8 mouse cellular contexts compared by ENCODE assay signal in the genomic region with DNA sequence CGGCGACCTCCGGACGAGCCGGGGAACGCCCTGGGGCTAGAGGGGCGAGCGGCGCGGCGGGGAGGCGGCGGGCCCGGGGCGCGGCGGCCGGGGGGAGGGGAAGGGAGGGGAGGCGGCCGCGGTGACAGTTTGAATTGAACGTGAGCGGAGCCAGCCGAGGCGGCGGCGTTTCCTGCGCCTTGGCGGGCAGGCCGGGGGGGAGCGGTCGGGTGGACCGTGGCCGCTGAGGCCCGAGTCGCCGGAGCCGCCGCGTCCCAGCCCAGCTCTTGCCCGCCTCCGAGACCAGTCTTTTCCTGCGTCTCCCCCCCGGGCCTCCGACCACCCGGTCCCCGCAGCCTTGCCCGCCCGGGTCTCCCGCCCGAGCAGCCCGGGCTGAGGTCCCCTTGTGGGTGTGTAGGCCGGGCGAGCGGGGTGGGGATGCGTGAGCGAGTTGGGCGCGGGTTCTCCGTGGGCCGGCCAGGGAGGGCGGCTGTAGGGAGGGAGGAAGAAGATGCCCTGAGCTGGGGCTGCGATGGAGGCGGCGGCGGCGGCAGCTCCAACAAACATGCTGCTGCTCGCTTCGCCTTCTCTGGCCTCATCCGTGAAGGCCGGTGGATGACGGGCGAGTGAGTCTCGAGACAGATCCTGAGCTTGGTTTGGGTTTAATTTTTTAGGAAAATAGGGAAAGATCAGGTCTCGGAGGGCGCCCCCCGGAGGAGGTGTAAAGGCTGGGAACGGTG. TPM values are rescaled to one million over a fixed set of nuclear protein-coding genes. Genes with fewer than 3 reads are reported as not detected.
DNase-seq lines count a peak whose midpoint lies in the region; ATAC-seq and TF ChIP-seq lines count a peak whose summit lies in the region.

No protein-coding gene starts in this region.

- peaks cover 4% of the 10 kb centered on the region for H3K36me3 ChIP-seq in C2C12 (ENCODE audit: control insufficient read depth, insufficient read depth)
- no peaks in the 10 kb centered on the region for H3K36me3 ChIP-seq in embryonic facial prominence, embryonic 13.5 days
- H3K36me3 ChIP-seq in heart, adult 2 months (ENCODE audit: control insufficient read depth, insufficient read depth, low read length) = peaks cover 13% of the 10 kb centered on the region
- no peaks in the 10 kb centered on the region for H3K36me3 ChIP-seq in kidney, adult 2 months (ENCODE audit: control insufficient read depth, insufficient read depth, low read length)
- H3K36me3 ChIP-seq in limb, embryonic 14.5 days (ENCODE audit: control insufficient read depth, insufficient read depth, low read length) = no peaks in the 10 kb centered on the region
- no peaks in the 10 kb centered on the region for H3K36me3 ChIP-seq in midbrain, embryonic 15.5 days (replicated peaks)

- H3K9ac ChIP-seq in embryonic facial prominence, embryonic 13.5 days = peak overlapping the region; percentile 99
- peak overlapping the region; percentile 99 for H3K9ac ChIP-seq in heart, adult 2 months (ENCODE audit: low read depth, low read length)
- H3K9ac ChIP-seq in limb, embryonic 14.5 days (ENCODE audit: low read depth, low read length, severe bottlenecking) = peak overlapping the region; percentile 99
- H3K9ac ChIP-seq in midbrain, embryonic 15.5 days = peak overlapping the region; percentile 88

- peak; percentile 73 to 82 for DNase-seq in adrenal gland, postnatal 36 days
- DNase-seq in heart, adult 2 months = peak in 1 of 2 experiments; percentile 81
- DNase-seq in kidney, adult 2 months = peak; percentile 72
- peak; percentile 42 for DNase-seq in limb, embryonic 14.5 days (ENCODE audit: low spot score)
- DNase-seq in spleen, postnatal 10 days (ENCODE audit: low spot score in 2 of 2) = peak; percentile 75

- no peaks in the 10 kb centered on the region for H3K27me3 ChIP-seq in C2C12 (ENCODE audit: control insufficient read depth, insufficient read depth, insufficient read length)
- H3K27me3 ChIP-seq in embryonic facial prominence, embryonic 13.5 days = no peaks in the 10 kb centered on the region
- H3K27me3 ChIP-seq in heart, adult 2 months (ENCODE audit: control insufficient read depth, insufficient read depth, low read length) = no peaks in the 10 kb centered on the region
- no peaks in the 10 kb centered on the region for H3K27me3 ChIP-seq in kidney, adult 2 months (replicated peaks; ENCODE audit: control insufficient read depth, insufficient read depth, low read length)
- no peaks in the 10 kb centered on the region for H3K27me3 ChIP-seq in limb, embryonic 14.5 days (ENCODE audit: control insufficient read depth, insufficient read depth, low read length)
- no peaks in the 10 kb centered on the region for H3K27me3 ChIP-seq in midbrain, embryonic 15.5 days (replicated peaks)

- 1% methylated on average over 63 of the region's 78 CpGs for WGBS in embryonic facial prominence, embryonic 13.5 days
- WGBS in heart, adult 2 months = under 1% methylated on average over 54 of the region's 78 CpGs
- under 1% methylated on average over 73 of the region's 78 CpGs for WGBS in kidney, adult 2 months
- 4% methylated on average over 34 of the region's 78 CpGs for WGBS in limb, embryonic 14.5 days
- WGBS in midbrain, embryonic 15.5 days = under 1% methylated on average over 62 of the region's 78 CpGs

- peaks cover 71% of the 10 kb centered on the region for H3K79me2 ChIP-seq in C2C12 (ENCODE audit: control insufficient read depth, insufficient read depth)
- peaks cover 2% of the 10 kb centered on the region; the same call in 1 of the 2 replicates for H3K79me2 ChIP-seq in heart, adult 2 months (replicated peaks; ENCODE audit: control insufficient read depth, insufficient read depth, low read length)

- H3K4me3 ChIP-seq in C2C12 (ENCODE audit: insufficient read depth, poor library complexity, severe bottlenecking) = peak overlapping the region; percentile 64
- H3K4me3 ChIP-seq in embryonic facial prominence, embryonic 13.5 days = peak overlapping the region; percentile 99
- H3K4me3 ChIP-seq in heart, adult 2 months = peak overlapping the region; percentile 79
- peak overlapping the region; percentile 64 for H3K4me3 ChIP-seq in kidney, adult 2 months (ENCODE audit: insufficient read depth, low read depth, low read length)
- peak overlapping the region; percentile 99 for H3K4me3 ChIP-seq in limb, embryonic 14.5 days (replicated peaks; ENCODE audit: low read length)
- H3K4me3 ChIP-seq in midbrain, embryonic 15.5 days = peak overlapping the region; percentile 85

- peaks cover 15% of the 10 kb centered on the region for H3K4me1 ChIP-seq in embryonic facial prominence, embryonic 13.5 days
- peaks cover 2% of the 10 kb centered on the region for H3K4me1 ChIP-seq in heart, adult 2 months (ENCODE audit: control insufficient read depth, insufficient read depth, low read length)
- peaks cover 6% of the 10 kb centered on the region; the same call in 1 of the 2 replicates for H3K4me1 ChIP-seq in kidney, adult 2 months (ENCODE audit: control insufficient read depth, insufficient read depth, low read length)
- H3K4me1 ChIP-seq in limb, embryonic 14.5 days (ENCODE audit: control insufficient read depth, insufficient read depth, low read length) = peaks cover 16% of the 10 kb centered on the region
- H3K4me1 ChIP-seq in midbrain, embryonic 15.5 days = peaks cover 31% of the 10 kb centered on the region

- intact Hi-C loops in heart, adult 2 months (cut with DNase I) = loop anchor here (1.0 to 5.0 kb wide), 6 partner anchors 46 to 339 kb away; partner anchors contain the start of genes Eepd1 and Herpud2

- TF ChIP-seq CTCF in C2C12 (IDR thresholded peaks at IDR 0.05; ENCODE audit: control insufficient read depth, insufficient read depth, insufficient read length) = no peak
- TF ChIP-seq CTCF in heart, adult 2 months (IDR thresholded peaks at IDR 0.05) = peak; percentile 70
- TF ChIP-seq CTCF in kidney, adult 2 months (conservative IDR thresholded peaks at IDR 0.05; ENCODE audit: insufficient read depth, insufficient read length, low read depth, low read length) = peak; percentile 38

- TF ChIP-seq POLR2A in heart, adult 2 months (IDR thresholded peaks at IDR 0.05; ENCODE audit: insufficient read depth, low read depth, low read length) = no peak
- TF ChIP-seq POLR2A in kidney, adult 2 months (IDR thresholded peaks at IDR 0.05; ENCODE audit: low read depth, low read length) = no peak
- TF ChIP-seq POLR2A in limb, embryonic 14.5 days (IDR thresholded peaks at IDR 0.05; ENCODE audit: borderline replicate concordance, extremely low read depth, insufficient read depth, insufficient read length) = no peak

- peaks cover 51% of the 10 kb centered on the region for H3K79me3 ChIP-seq in C2C12 (ENCODE audit: low read depth)

- no peak; the same call in 1 of the 2 replicates for ATAC-seq in embryonic facial prominence, embryonic 13.5 days (ENCODE audit: insufficient number of reproducible peaks, insufficient read depth, low FRiP score, low TSS enrichment, low read depth)
- peak; percentile 3; the same call in 1 of the 2 replicates for ATAC-seq in limb, embryonic 14.5 days (ENCODE audit: low FRiP score, low read depth)
- peak; percentile 54 for ATAC-seq in midbrain, embryonic 15.5 days (replicated peaks)

- H3ac ChIP-seq in C2C12 (ENCODE audit: control insufficient read depth, insufficient read length, low read depth) = peak overlapping the region; percentile 91

- no peaks in the 10 kb centered on the region for H3K9me3 ChIP-seq in embryonic facial prominence, embryonic 13.5 days
- H3K9me3 ChIP-seq in limb, embryonic 14.5 days (ENCODE audit: control insufficient read depth, low read length) = no peaks in the 10 kb centered on the region
- H3K9me3 ChIP-seq in midbrain, embryonic 15.5 days = no peaks in the 10 kb centered on the region

- peak overlapping the region; percentile 99 for H3K27ac ChIP-seq in embryonic facial prominence, embryonic 13.5 days
- peak overlapping the region; percentile 97 for H3K27ac ChIP-seq in heart, adult 2 months
- H3K27ac ChIP-seq in kidney, adult 2 months (ENCODE audit: insufficient read depth, low read depth, low read length) = peak overlapping the region; percentile 76
- peak overlapping the region; percentile 99 for H3K27ac ChIP-seq in limb, embryonic 14.5 days (replicated peaks; ENCODE audit: low read depth, low read length)
- H3K27ac ChIP-seq in midbrain, embryonic 15.5 days = peak overlapping the region; percentile 99

- TF ChIP-seq EP300 in heart, adult 2 months (IDR thresholded peaks at IDR 0.05; ENCODE audit: insufficient read depth, low read depth, low read length) = no peak

- H3K4me2 ChIP-seq in embryonic facial prominence, embryonic 13.5 days = peak overlapping the region; percentile 74
- peak overlapping the region; percentile 74 for H3K4me2 ChIP-seq in limb, embryonic 14.5 days (replicated peaks; ENCODE audit: low read depth, low read length, severe bottlenecking)
- peak overlapping the region; percentile 74 for H3K4me2 ChIP-seq in midbrain, embryonic 15.5 days

TF ChIP-seq in C2C12, 6 proteins besides CTCF, POLR2A, EP300 and RAD21:
- no peak for TF ChIP-seq CEBPB (IDR thresholded peaks at IDR 0.05; ENCODE audit: low read depth)
- no peak for TF ChIP-seq FOSL1 (IDR thresholded peaks at IDR 0.05; ENCODE audit: insufficient read depth, low read length, poor library complexity, severe bottlenecking)
- TF ChIP-seq MYOG (IDR thresholded peaks at IDR 0.05; ENCODE audit: control insufficient read depth, extremely low read depth, insufficient read length) = no peak
- TF ChIP-seq MAX (IDR thresholded peaks at IDR 0.05) = no peak
- no peak for TF ChIP-seq MYOD1 (IDR thresholded peaks at IDR 0.05; ENCODE audit: control insufficient read depth, insufficient read length, low read depth)
- TF ChIP-seq USF1 (IDR thresholded peaks at IDR 0.05; ENCODE audit: low read depth) = no peak

RNA-seq across cellular contexts. Expression of gene Sept7, which starts 0.7 kb away (rescaled TPM):
- polyA plus RNA-seq in C2C12 (2012; fragmentation: generic; extraction: Trizol) = 38.9 TPM
- total RNA-seq in adrenal gland, postnatal 36 days (2021) = 100 to 1,000 TPM; 112 to 128 TPM
- 300 and 331 TPM in 2 replicates for polyA plus RNA-seq in embryonic facial prominence, embryonic 13.5 days (2015; fragmentation: Nextera tagmentation; extraction: Ambion mirVana)
- total RNA-seq in heart, adult 2 months (2021) = 100 to 1,000 TPM; 109 to 111 TPM
- polyA plus RNA-seq in heart, adult 2 months (2012; rRNA removed) = 15.9 and 34.6 TPM in 2 replicates
- 6.3 and 10.9 TPM in 2 replicates for polyA plus RNA-seq in kidney, adult 2 months (2012; rRNA removed)
- 93.2 and 129 TPM in 2 replicates for polyA plus RNA-seq in limb, embryonic 14.5 days (2012; rRNA removed)
- 288 and 295 TPM in 2 replicates for polyA plus RNA-seq in limb, embryonic 14.5 days (2014; fragmentation: Nextera tagmentation; extraction: Ambion mirVana)
- 225 and 229 TPM in 2 replicates for polyA plus RNA-seq in midbrain, embryonic 15.5 days (2015; fragmentation: Nextera tagmentation; extraction: Ambion mirVana)
